Mouse (Mus musculus): Measurements from ENCODE around the gene Tubd1.

DNA sequence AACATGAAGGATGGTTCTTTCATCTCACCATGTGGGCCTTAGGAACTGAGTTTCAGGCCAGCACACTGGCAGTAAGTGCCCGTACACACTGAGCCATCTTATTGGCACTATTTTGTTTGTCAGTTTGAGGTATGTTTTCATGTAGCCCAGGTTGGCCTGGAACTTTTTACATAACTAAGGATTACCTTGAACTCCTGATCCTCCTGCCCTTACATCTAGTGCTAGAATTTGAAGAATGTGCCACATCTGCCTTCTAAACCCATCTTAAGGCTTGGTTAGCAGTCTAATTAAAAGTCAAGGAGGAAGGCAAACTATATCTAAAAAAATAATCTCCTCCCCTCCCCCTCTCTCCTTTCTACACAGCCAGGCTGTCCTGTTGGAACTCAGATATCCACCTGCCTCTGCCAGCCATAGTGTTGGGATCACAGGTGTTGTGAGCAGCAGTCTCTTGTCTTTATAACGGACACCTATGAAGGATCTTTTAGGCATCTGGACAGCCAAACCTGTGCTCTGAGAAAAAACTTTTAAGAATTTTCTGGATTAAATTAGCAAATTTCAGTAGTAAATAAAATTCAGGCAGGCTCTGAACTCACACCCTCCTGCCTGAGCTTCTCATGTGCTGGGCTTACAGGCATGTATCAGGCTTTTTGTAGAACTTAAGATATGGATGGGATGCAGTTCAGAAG, 47.3 kb downstream of the Tubd1 start:
- TF ChIP-seq CTCF (IDR thresholded peaks at IDR 0.05; ENCODE audit: control insufficient read depth, insufficient read depth, insufficient read length), result no peak
- TF ChIP-seq USF1 (IDR thresholded peaks at IDR 0.05; ENCODE audit: low read depth), result no peak
- TF ChIP-seq MYOG (IDR thresholded peaks at IDR 0.05; ENCODE audit: control insufficient read depth, extremely low read depth, insufficient read length), result no peak
- no peak for TF ChIP-seq MAX (IDR thresholded peaks at IDR 0.05)
- TF ChIP-seq CEBPB (IDR thresholded peaks at IDR 0.05; ENCODE audit: low read depth), result no peak
- TF ChIP-seq MYOD1 (IDR thresholded peaks at IDR 0.05; ENCODE audit: control insufficient read depth, insufficient read length, low read depth), result no peak
- no peak for TF ChIP-seq FOSL1 (IDR thresholded peaks at IDR 0.05; ENCODE audit: insufficient read depth, low read length, poor library complexity, severe bottlenecking)
